Mouse (Mus musculus): ENCODE results near the gene Gm11127. TPM values are rescaled to one million over a fixed set of nuclear protein-coding genes. Genes with fewer than 3 reads are reported as not detected.
"Not testable (repeated sequence)": the region's sequence is repeated elsewhere in the genome, so short reads cannot be mapped to it uniquely, and the experiment has no call there.

Gene Gm11127
- 1 to 10 TPM; 5.8 to 7.9 (median 6.7) TPM for total RNA-seq (2022)

DNA sequence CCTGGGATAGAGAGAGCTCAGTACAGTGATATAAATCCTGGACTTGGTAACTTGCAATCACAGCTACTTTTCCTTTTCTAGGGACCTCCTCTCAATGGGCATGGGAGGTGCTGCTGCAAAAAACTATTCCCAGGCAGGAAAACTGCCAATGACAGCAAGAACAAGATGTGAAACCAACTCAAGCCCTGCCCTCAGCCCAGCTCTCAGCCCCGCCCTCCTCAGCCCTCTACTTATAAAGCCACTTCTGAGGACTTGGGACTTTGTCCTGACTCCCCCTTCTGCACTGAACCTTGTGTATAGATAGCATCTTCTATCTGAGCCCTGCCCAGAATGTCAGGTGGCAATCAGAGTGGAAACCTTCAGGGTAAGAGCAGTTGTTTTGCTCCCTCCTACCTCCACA lies at the start of gene Gm11127:
Gene Gm11127 (minus strand): TSS at position 10 of the 400 bp plus-strand sequence.
- not testable (repeated sequence) for DNase-seq

- not testable (repeated sequence) for DNase-seq
Measured at GRCm38 (mm10) chr17:36102091-36102490, 43.9 kb upstream of the Gm11127 start.

GRCm38 (mm10) chr17:36099603-36100002 lies 41.4 kb upstream of the Gm11127 start:
- not testable (repeated sequence) for DNase-seq

GRCm38 (mm10) chr17:36093936-36094335 lies 35.8 kb upstream of the Gm11127 start:
- no peak for DNase-seq

DNA sequence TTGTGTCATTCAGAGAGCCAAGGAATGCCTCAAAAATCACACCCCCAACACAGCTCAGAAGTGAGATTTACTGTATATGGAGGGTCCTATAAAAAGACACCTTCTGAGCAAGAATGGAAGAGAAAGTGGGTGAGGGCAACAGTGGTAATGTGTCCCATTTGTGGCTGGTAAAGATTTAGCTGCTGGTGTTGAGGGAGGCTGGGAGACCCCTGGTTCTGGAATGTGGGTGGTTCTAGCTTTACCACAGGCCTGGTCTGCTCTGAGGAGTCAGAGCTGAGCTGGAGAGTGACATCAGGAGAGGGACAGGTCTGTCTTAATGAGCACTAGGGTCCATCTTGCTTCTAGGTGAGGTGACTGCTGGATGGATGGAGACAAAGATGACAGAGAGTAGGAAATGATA lies 34.3 kb upstream of the Gm11127 start:
- DNase-seq: not testable (repeated sequence)

- not testable (repeated sequence) for DNase-seq
Measured at GRCm38 (mm10) chr17:36091933-36092332, 33.8 kb upstream of the Gm11127 start.

- not testable (repeated sequence) for DNase-seq
Measured at GRCm38 (mm10) chr17:36085976-36086375, 27.8 kb upstream of the Gm11127 start.

DNA sequence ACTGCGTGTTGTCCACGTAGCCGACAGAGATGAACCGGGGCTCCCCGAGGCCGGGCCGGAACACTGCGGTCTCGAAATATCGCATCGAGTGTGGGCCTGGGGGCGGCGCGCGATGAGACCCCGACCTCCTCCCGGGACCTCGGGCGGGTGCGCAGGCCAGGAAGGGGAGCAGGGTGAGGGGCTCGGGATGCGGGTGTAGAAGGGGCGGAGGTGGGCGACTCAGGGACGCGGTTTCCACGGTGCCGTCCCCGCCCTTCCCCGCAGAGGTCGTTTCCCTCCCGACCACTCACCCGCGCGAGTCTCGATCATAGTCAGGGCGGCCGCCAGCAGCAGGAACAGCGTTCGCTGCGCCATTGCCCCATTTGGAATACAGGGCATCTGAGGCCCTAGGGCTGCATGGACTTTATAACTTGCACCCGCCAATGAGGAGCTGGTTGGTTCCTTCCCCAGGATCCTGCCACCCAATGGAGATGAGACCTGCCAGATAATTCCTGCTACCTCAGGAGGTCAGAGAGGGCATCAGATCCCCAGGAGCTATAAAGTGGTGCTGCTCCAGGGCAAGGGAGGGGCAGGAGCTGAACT lies 25.8 kb upstream of the Gm11127 start:
- DNase-seq: no peak

GRCm38 (mm10) chr17:36083266-36083869 lies 25.2 kb upstream of the Gm11127 start:
- no peak for DNase-seq

GRCm38 (mm10) chr17:36082519-36083232 lies 24.5 kb upstream of the Gm11127 start:
- not testable (repeated sequence) for DNase-seq

- DNase-seq: not testable (repeated sequence)
Measured at GRCm38 (mm10) chr17:36081901-36082300, 23.7 kb upstream of the Gm11127 start.

DNA sequence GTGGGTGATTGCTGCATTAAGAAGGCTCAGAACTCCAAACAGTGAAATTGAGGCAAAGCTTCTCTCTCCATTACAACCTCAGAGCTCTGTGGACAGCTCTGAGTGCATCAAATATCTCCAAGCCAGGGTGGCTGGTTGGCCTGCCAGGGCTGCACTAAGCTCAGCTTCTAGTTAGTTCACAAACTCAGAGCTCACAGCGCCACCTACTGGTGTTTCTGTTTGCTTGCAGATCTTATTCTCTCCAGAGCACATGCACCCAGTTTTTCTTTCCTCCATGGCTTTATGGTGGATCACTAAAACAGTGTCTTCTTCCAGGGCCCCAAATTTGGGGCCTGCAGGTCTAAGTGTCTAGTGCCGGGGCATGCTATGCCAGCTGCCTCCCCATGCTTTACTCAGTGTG lies 2.7 kb upstream of the Gm11127 start:
- peak; percentile 74 for DNase-seq

DNA sequence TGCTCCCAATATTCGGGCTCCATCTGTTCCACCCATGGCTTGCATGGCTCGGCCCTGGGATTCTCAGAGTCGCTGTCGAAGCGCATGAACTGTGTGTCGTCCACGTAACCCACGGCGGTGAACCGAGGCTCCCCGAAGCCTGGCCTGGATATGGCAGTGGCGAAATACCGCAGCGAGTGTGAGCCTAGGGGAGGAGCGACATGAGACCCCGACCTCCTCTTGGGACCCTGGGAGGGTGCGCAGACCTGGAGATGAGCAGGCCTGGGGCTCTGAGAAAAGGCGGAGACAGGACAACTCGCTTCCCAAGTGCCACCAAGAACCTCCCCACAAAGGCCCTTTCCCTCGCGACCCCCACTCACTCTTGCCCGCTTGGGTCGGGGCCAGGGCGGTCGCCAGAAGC lies 244 bp downstream of the Gm11127 start:
- not testable (repeated sequence) for DNase-seq

DNA sequence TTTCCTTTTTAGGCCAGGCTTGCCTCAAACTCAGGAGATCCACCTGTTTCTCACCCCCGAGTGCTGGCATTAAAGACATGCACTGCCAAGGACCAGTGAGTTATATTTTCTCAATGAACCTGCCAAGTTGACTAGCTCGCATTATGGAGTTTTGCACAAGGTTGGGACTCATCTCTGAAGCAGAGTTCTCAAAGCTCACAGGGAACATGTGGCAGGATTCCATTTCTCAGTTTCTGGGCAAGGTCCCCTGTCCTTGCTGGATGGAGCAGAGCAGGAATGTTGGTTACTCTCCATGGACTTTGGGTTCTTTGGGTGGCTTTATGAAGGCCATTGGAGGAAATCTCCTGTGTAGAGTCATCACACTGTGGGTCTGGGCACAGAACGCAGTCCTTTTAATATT lies 14.9 kb downstream of the Gm11127 start:
- no peak for DNase-seq

DNA sequence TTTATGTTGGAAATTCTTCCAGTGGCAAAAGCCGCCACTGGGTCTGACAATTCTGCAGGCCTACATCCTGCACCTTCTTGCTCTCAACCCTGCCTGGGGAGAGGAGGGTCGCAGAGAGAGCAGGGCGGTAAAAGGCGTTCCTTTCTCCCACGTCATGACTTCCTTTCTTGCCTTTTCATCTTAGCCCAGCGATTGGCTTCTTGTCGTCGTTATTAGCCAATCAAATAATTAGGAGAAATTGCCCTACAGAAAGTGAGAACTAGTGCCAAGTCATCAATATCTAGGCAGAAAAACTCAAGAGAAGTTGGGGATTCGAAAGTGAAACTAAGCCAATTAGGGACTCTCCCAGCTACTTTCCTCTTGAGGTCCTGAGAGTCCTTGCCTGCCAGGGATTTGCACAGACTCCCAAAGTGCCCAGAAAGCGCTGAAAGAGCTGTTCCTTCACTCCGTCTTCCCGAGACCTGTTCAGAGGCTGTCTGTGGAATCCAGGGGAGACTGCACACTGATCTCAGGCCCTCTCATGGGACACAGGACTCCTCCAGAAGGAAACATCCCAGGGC lies 15.5 kb downstream of the Gm11127 start, which contains the start of the genes H2-T22 and Gm6034:
Gene H2-T22 (minus strand): TSS at position 138 of the 560 bp plus-strand sequence.
Gene Gm6034 (plus strand): TSS at position 352 of the 560 bp plus-strand sequence.
- peak; percentile 78 for DNase-seq

DNA sequence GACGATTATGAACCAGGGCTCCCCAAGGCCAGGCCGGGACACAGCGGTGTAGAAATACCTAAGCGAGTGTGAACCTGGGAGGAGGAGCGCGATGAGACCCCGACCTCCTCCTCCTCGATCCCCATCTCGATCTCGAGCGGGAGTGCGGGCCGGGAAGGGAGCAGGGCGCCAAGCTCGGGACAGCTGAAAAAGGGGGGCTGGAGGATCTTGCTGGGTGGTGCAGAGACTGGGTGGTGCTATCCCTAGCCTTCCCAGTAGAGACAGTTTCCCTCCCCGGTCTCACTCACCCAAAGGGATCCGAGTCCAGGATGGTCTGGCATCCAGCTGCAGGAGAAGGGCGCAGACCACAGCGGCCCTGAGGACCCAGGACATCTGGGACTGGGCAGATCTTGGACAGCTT lies 16.1 kb downstream of the Gm11127 start:
- DNase-seq: not testable (repeated sequence)

DNA sequence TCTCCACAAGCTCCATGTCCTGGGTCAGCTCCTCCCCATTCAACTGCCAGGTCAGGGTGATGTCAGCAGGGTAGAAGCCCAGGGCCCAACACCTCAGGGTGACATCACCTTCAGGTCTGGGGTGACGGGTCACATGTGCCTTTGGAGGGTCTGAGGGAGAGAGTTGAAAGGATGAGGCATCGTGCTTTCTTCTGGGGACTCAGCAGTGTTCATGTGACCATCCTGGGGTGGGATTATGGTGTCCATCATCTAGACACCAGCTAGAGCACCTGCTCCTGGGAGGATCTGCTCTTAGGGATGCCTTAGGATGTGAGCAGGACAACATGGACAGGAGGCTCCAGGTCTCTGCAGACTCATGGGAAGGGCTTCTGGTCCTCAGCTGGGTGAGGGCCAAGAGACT lies 17.6 kb downstream of the Gm11127 start:
- not testable (repeated sequence) for DNase-seq

- not testable (repeated sequence) for DNase-seq
Measured at GRCm38 (mm10) chr17:36036126-36036525, 22.0 kb downstream of the Gm11127 start.

DNA sequence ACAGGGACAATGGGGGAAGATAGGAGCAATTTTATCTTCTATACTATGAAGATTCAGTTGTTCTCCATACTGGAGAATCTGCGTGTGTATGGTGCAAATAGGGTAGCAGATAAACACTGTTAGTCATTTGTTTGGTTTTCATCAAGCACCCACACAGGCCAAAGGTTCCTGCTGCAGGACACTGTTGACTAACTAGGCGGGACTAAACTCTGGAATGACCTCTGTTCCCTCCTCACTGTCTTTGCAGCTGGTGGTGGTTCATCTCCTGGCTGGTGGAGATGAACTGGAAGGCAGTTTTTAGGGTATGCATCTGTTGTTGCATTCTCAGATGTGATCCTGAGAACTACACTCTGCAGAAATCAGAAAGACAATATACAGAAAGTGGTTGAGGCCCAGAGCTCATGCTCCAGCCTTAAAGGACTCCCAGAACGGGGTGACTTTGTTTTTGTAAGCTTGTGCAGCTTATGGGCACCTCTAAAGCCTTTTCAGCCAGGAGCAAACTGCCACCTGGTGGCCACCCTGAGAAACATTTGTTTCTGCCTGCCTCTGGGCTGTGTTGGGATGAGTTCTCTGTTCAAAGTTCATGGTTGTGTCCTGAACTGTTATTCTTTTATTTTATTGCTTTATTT lies 23.0 kb downstream of the Gm11127 start:
- DNase-seq: not testable (repeated sequence)

- not testable (repeated sequence) for DNase-seq
Measured at GRCm38 (mm10) chr17:36034524-36034923, 23.6 kb downstream of the Gm11127 start.

DNA sequence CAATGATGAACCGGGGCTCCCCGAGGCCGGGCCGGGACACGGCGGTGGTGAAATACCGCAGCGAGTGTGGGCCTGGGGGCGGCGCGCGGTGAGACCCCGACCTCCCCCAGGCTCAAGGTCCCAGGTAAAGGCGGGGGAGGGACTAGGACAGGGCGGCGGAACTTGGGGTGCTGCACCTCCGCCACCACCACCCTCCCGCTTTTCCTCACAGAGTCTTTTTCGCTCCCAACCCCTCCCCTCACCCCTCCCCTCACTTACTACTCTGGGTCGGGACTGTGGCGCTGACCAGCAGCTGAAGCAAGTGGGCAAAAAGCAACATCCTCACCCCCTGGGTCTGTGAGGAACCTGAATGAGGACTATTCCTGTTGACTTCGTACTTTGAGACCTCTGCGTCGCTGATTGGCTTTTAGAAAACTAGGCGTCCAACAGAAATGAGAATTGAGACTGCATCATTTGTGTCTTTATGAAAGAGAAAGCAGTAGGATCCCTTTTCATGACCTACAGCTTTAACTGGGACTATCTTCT lies 25.8 kb downstream of the Gm11127 start, which contains the start of gene H2-T23:
Gene H2-T23 (minus strand): TSS at position 505 of the 525 bp plus-strand sequence.
- DNase-seq: peak; percentile 63

Measured in adrenal gland, adult 8-10 months (tissue).